Mouse (Mus musculus): Measurements from ENCODE around the gene Hnrnpa2b1. TPM values are rescaled to one million over a fixed set of nuclear protein-coding genes. Genes with fewer than 3 reads are reported as not detected.

Gene Hnrnpa2b1
- total RNA-seq, 2 experiments from 2014 or later: 433 to 481 TPM

GRCm38 (mm10) chr6:51424537-51424936, 45.2 kb downstream of the Hnrnpa2b1 start:
- intact Hi-C loops (cut with DNase I): no loop called here
- DNase-seq: no peak

GRCm38 (mm10) chr6:51423466-51424122, 46.1 kb downstream of the Hnrnpa2b1 start:
- intact Hi-C loops (cut with DNase I): no loop called here

GRCm38 (mm10) chr6:51417306-51417936, 52.3 kb downstream of the Hnrnpa2b1 start:
- no peak for DNase-seq
- intact Hi-C loops (cut with DNase I): no loop called here

More at GRCm38 (mm10) chr6:51423466-51424122, 46.1 kb downstream of the Hnrnpa2b1 start:
- DNase-seq: no peak

GRCm38 (mm10) chr6:51416433-51416832, 53.3 kb downstream of the Hnrnpa2b1 start:
- intact Hi-C loops (cut with DNase I): no loop called here
- DNase-seq: no peak

Other genes with a start within 250 kb of the Hnrnpa2b1 start
- 1 to 10 TPM in 1 of 2 experiments, under 1 TPM in 1; 0.56 to 1.0 TPM for gene Nfe2l3, start 37.2 kb downstream of the Hnrnpa2b1 start, total RNA-seq (2021)
- 10 to 100 TPM; 77.3 to 81.0 TPM for gene Cbx3, start 466 bp upstream of the Hnrnpa2b1 start, total RNA-seq (2021)
- 10 to 100 TPM in 1 of 2 experiments, 1 to 10 TPM in 1; 7.3 to 10.8 TPM for gene Snx10, start 54.0 kb upstream of the Hnrnpa2b1 start, total RNA-seq (2021)

All from heart, postnatal 14 days (tissue).